Mouse (Mus musculus) bone marrow macrophage, adult 2 months (primary cell): ENCODE results near the gene Slc10a1.

Experiments
- CTCF ChIP-seq: IDR thresholded peaks from 2 replicates; pipeline ENCODE4 v1.5.1; 2012; ENCODE audit warnings: low read depth, mild to moderate bottlenecking, low read length, moderate library complexity
- POLR2A ChIP-seq: IDR thresholded peaks from 2 replicates; pipeline ENCODE4 v1.6.1; 2012; ENCODE audit warnings: mild to moderate bottlenecking, low read depth, low read length, borderline replicate concordance

GRCm38 (mm10) chr12:80971756-80972155 is 3.3 kb upstream of the Slc10a1 start:
- no peak for TF ChIP-seq POLR2A
- TF ChIP-seq CTCF: no peak
